Mouse (Mus musculus) spleen, adult 2 months (tissue): ENCODE measurements around the gene Ttll11. TPM values are rescaled to one million over a fixed set of nuclear protein-coding genes. Genes with fewer than 3 reads are reported as not detected.

Experiments used
- DNase-seq, 2 experiments: peaks; one replicate each; pipeline versions ENCODE4 v3.0.0 to v3.0.0-alpha.2; 2012 to 2021; ENCODE audit warnings: low spot score in 2 of 2, low read depth in 1 of 2
- H3K27ac ChIP-seq: fragments of 200-500 bp; 2 replicates; pipeline ENCODE4 v1.5.1; 2012; ENCODE audit warnings: low read length, inconsistent platforms; ENCODE audit not compliant: insufficient read depth
- H3K27me3 ChIP-seq: fragments of 200-500 bp; 2 replicates; pipeline ENCODE4 v1.6.1; 2012; ENCODE audit warnings: mild to moderate bottlenecking, moderate library complexity, low read length, inconsistent platforms; ENCODE audit not compliant: control insufficient read depth, insufficient read depth
- H3K36me3 ChIP-seq: fragments of 200-500 bp; 2 replicates; pipeline ENCODE4 v1.6.1; 2012; ENCODE audit warnings: mild to moderate bottlenecking, low read length, inconsistent platforms; ENCODE audit not compliant: control insufficient read depth, insufficient read depth
- H3K4me1 ChIP-seq: fragments of 200-500 bp; 2 replicates; pipeline ENCODE4 v1.6.1; 2011; ENCODE audit warnings: inconsistent platforms; ENCODE audit not compliant: control insufficient read depth, insufficient read depth, insufficient read length
- H3K4me3 ChIP-seq: fragments of 200-500 bp; 2 replicates; pipeline ENCODE4 v1.5.1; 2011; ENCODE audit warnings: mild to moderate bottlenecking, inconsistent platforms; ENCODE audit not compliant: insufficient read depth, insufficient read length; ENCODE audit errors: extremely low read depth
- CTCF ChIP-seq: fragments of 200-500 bp; IDR thresholded peaks from 2 replicates; pipeline ENCODE4 v1.5.1; 2011; ENCODE audit warnings: mild to moderate bottlenecking, inconsistent platforms; ENCODE audit not compliant: insufficient read depth, insufficient read length, insufficient replicate concordance; ENCODE audit errors: extremely low read depth
- POLR2A ChIP-seq: fragments of 200-500 bp; IDR thresholded peaks from 2 replicates; pipeline ENCODE4 v1.6.1; 2011; ENCODE audit warnings: low read depth, low read length, inconsistent platforms
- WGBS: fragments of 180-500 bp; shearing (Covaris S2); methylation state at CpG from one replicate; pipeline ENCODE4 v1.1.7; 2018; 5-methylcytosine and 5-hydroxymethylcytosine counted together
- polyA plus RNA-seq: library from polyadenylated mRNA; depleted of rRNA; stranded (reverse); fragments of >200 nt; gene quantifications from 2 replicates; pipeline ENCODE4 v1.2.3, GENCODE M21; 2012

The Ttll11 gene
- polyA plus RNA-seq, 1 experiment = 1.3 TPM

DNA sequence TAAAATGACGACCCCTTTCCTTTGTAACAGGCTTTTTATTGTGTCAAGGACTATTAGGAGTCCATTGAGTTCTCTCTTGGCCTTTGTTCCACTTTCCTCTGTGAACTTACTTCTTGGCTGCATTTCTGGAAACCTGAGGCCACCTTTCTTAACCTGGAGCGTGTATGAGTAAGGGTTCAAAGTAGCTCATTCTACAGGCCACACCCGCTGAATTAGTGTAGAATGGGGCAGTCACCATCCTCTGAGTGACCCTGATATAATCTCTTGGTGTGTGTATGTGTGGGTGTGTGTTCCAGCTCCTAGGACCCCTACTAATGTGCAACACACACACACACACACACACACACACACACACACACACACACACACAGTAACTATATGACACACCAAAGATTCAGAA lies 89.1 kb downstream of the Ttll11 start:
- WGBS = 92% methylated on average over 3 of the region's 3 CpGs
- DNase-seq = no peak
- Histone ChIP-seq H3K36me3 (no peaks in the 10 kb centered on the region), H3K4me1 (no peaks in the 10 kb centered on the region), H3K27me3 (no peaks in the 10 kb centered on the region), H3K27ac (no peak overlapping the region), H3K4me3 (no peak overlapping the region)
- TF ChIP-seq POLR2A (no peak), CTCF (no peak)

GRCm38 (mm10) chr2:35889776-35890175 lies 89.9 kb downstream of the Ttll11 start:
- Histone ChIP-seq H3K4me1 (no peaks in the 10 kb centered on the region), H3K27me3 (no peaks in the 10 kb centered on the region), H3K36me3 (no peaks in the 10 kb centered on the region), H3K4me3 (no peak overlapping the region), H3K27ac (no peak overlapping the region)
- no peak for TF ChIP-seq CTCF
- TF ChIP-seq POLR2A = no peak
- no peak for DNase-seq
- WGBS = 86% methylated on average over 2 of the region's 2 CpGs

- 36% methylated on average over 7 of the region's 7 CpGs for WGBS
- Histone ChIP-seq H3K4me3 (no peak overlapping the region), H3K36me3 (no peaks in the 10 kb centered on the region), H3K27me3 (no peaks in the 10 kb centered on the region), H3K4me1 (no peaks in the 10 kb centered on the region), H3K27ac (no peak overlapping the region)
- TF ChIP-seq POLR2A (no peak), CTCF (no peak)
- DNase-seq = no peak
These were observed 95.4 kb downstream of the Ttll11 start for GRCm38 (mm10) chr2:35884296-35884695.

DNA sequence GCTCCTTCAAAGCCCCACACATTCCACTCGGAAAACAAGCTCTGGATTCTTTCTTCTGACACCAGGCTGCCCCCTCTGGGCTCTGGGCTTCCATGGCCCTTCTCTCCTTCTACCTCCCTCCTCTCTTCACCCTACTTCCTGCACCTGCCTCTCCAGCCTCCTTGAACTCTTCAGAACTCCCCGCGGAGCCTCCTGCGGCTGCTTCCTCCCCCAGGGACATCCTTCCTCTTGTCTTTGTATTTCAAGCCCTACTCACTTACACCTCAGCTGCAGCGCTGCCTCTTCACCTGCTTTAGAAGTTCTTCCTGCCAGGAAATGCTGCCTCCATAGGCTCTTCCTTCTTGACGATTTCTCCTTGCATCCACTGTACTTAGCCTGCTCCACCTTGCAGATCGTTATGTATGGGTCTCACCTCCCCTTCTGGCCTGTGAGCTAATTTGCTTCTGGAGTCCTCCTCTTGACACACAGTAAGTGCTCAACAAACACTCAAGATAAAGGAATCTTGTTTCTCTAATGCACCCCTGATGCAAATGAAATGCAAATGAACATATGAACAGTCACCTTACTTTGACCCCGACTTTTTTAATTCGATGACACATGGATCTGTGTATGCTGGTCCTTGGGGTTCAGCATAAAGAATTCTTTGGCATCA lies 97.3 kb downstream of the Ttll11 start:
- no peaks in the 10 kb centered on the region for H3K4me1 ChIP-seq
- 27% methylated on average over 9 of the region's 9 CpGs for WGBS
- no peak for DNase-seq
- no peak overlapping the region for H3K4me3 ChIP-seq
- TF ChIP-seq CTCF = no peak
- no peak for TF ChIP-seq POLR2A
- H3K36me3 ChIP-seq = no peaks in the 10 kb centered on the region
- H3K27ac ChIP-seq = no peak overlapping the region
- no peaks in the 10 kb centered on the region for H3K27me3 ChIP-seq

DNA sequence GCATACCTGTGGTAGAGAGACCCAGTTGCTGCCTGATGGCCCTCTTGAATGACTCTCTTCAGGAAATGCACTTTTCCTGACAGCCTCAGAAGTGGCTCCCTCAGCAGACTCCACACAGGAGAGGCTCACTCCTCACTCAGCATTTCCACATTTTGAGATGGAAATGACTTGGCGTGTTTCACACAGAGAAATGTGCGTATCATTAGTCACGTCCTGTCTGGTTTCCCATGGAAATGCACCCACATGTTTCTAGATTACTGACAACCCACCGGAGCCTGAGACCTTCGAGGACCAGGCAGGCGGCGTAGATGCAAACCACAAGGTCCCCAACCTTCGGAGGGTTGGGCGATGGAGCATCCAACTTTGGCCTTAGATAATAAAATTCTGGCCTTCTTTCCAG lies 97.8 kb downstream of the Ttll11 start:
- H3K36me3 ChIP-seq = no peaks in the 10 kb centered on the region
- no peak overlapping the region for H3K4me3 ChIP-seq
- H3K27ac ChIP-seq = no peak overlapping the region
- TF ChIP-seq POLR2A = no peak
- no peak for TF ChIP-seq CTCF
- H3K4me1 ChIP-seq = no peaks in the 10 kb centered on the region
- no peak for DNase-seq
- WGBS = 8% methylated on average over 9 of the region's 9 CpGs
- H3K27me3 ChIP-seq = no peaks in the 10 kb centered on the region

DNA sequence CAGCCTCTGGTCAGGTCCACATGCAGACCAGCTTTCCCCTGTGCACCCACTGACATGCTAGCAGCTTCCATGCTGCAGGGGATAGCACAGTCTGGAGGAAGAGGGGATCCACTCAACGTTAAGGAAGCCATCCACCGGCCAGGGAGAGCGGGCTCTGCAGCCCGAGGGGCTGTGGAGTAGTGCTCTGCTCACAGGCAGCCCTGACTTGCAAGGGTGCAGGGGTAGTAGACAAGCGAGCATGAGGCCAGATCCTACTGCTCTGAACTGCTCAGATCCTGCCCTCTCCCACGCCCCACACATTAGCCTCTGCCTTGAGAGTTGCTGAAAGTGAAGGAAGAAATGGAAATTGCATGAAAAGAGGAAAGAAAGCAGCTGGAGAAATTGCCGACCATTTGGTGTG lies 99.4 kb downstream of the Ttll11 start:
- WGBS = 86% methylated on average over 7 of the region's 7 CpGs
- peak overlapping the region; percentile 3; the same call in 1 of the 2 replicates for H3K27ac ChIP-seq
- no peaks in the 10 kb centered on the region for H3K36me3 ChIP-seq
- H3K4me3 ChIP-seq = no peak overlapping the region
- no peaks in the 10 kb centered on the region for H3K4me1 ChIP-seq
- H3K27me3 ChIP-seq = no peaks in the 10 kb centered on the region
- DNase-seq = no peak
- TF ChIP-seq POLR2A (no peak), CTCF (no peak)

- TF ChIP-seq POLR2A = no peak
- no peak for TF ChIP-seq CTCF
- no peak for DNase-seq
- no peak overlapping the region for H3K4me3 ChIP-seq
- H3K27me3 ChIP-seq = no peaks in the 10 kb centered on the region
- H3K36me3 ChIP-seq = no peaks in the 10 kb centered on the region
- no peak overlapping the region for H3K27ac ChIP-seq
- 86% methylated on average over 4 of the region's 4 CpGs for WGBS
- H3K4me1 ChIP-seq = no peaks in the 10 kb centered on the region
These were observed 99.8 kb downstream of the Ttll11 start for GRCm38 (mm10) chr2:35879887-35880286.
